Mouse (Mus musculus) intestine, embryonic 14.5 days (tissue): ENCODE data around the gene Cry1. TPM values are rescaled to one million over a fixed set of nuclear protein-coding genes. Genes with fewer than 3 reads are reported as not detected.

ENCODE experiments used
- ATAC-seq: fragments of 200-750 bp; cut with Nextera tagmentation; replicated peaks from 2 replicates; pipeline ENCODE4 v1.8.0; 2017; ENCODE audit warnings: low read depth, moderate number of reproducible peaks, moderate TSS enrichment, moderate library complexity; ENCODE audit not compliant: low FRiP score, low TSS enrichment
- DNase-seq: peaks from one replicate; pipeline ENCODE4 v3.0.0-alpha.2; 2018; ENCODE audit warnings: low spot score
- H3K27ac ChIP-seq: fragments of 300-500 bp; sonication (generic); 2 replicates; pipeline ENCODE4 v1.5.1; 2014; ENCODE audit warnings: low read depth, mild to moderate bottlenecking, control low read depth
- H3K27me3 ChIP-seq: fragments of 300-500 bp; sonication (generic); replicated peaks from 2 replicates; pipeline ENCODE4 v1.6.1; 2014; ENCODE audit warnings: low read length, control low read depth; ENCODE audit not compliant: control insufficient read depth, insufficient read depth
- H3K36me3 ChIP-seq: fragments of 300-500 bp; sonication (generic); 2 replicates; pipeline ENCODE4 v1.6.1; 2014; ENCODE audit warnings: low read length, control low read depth; ENCODE audit not compliant: control insufficient read depth, insufficient read depth
- H3K4me1 ChIP-seq: fragments of 300-500 bp; sonication (generic); replicated peaks from 2 replicates; pipeline ENCODE4 v1.6.1; 2014; ENCODE audit warnings: low read length, control low read depth, mixed read lengths; ENCODE audit not compliant: control insufficient read depth, insufficient read depth
- H3K4me2 ChIP-seq: fragments of 300-500 bp; sonication (generic); 2 replicates; pipeline ENCODE4 v1.6.1; 2014; ENCODE audit warnings: low read length
- H3K4me3 ChIP-seq: fragments of 300-500 bp; sonication (generic); 2 replicates; pipeline ENCODE4 v1.5.1; 2014; ENCODE audit warnings: low read depth, low read length, control low read depth, mixed read lengths
- H3K9ac ChIP-seq: fragments of 300-500 bp; sonication (generic); 2 replicates; pipeline ENCODE4 v1.6.1; 2014; ENCODE audit warnings: mild to moderate bottlenecking, low read length
- H3K9me3 ChIP-seq: fragments of 300-500 bp; sonication (generic); 2 replicates; pipeline ENCODE4 v1.6.1; 2016; ENCODE audit warnings: low read length, control low read depth; ENCODE audit not compliant: control insufficient read depth
- WGBS: fragments of 180-500 bp; shearing (Covaris S2); extraction: QIAGEN DNeasy Blood & Tissue Kit; methylation state at CpG from one replicate; pipeline ENCODE4 v1.1.7; 2014; 5-methylcytosine and 5-hydroxymethylcytosine counted together
- polyA plus RNA-seq: library from polyadenylated mRNA; unstranded; fragments of >200 nt; fragmentation: Nextera tagmentation; extraction: Ambion mirVana; gene quantifications from 2 replicates; pipeline ENCODE4 v1.2.1, GENCODE M21; 2014

Cry1 gene
- 24.7 and 24.8 TPM in 2 replicates for polyA plus RNA-seq

DNA sequence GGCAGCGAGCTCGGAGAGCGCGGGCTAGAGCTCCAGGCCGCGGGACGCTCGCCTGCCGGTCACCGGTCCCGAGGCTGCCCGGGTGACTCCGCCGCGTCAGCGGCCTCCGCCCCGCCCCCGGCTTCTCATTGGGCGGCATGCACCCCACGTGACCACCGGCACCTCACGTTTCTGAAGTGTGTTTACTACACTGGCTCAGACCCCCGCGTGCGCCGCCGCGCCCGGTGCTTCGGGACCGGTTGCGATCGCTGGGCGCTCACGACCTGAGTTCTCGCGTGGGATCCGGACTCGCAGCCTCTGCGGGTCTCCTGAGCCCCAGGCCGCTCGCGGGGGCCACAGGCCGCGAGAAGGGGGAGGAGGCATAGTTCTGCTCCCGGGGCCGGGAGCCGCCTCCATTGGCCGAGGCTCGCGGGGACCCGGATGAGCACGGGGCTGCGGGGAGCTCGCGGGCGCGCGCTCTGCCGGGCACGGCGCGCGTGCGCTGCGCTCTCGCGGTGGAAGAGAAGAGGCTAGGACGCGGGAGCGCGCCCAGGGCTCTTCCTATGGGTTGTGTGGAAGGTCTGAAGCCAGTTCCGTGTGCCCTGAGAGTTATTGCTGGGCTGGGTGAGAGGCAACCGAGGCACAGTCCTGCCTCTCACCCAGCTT, at the start of gene Cry1:
Cry1 (minus strand) TSS at position 101 of the 645 bp plus-strand sequence.
- peak; percentile 99 for DNase-seq

DNA sequence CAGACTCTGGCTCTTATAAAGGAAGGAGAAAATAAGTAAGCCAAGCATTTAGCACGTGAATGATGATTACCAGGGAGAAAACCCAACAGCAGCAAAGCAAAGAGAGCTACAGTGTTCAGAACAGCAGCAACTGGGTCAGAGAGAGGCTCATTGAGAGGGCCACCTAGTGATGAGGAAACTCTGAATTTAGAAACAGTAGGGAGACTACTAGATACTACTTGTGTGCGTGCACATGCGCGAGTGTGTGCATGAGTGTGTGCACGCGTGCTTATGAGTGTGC, 36.8 kb upstream of the Cry1 start:
- Histone ChIP-seq H3K4me3 (no peak overlapping the region), H3K9me3 (no peaks in the 10 kb centered on the region), H3K27ac (no peak overlapping the region), H3K9ac (no peak overlapping the region), H3K36me3 (no peaks in the 10 kb centered on the region), H3K4me1 (no peaks in the 10 kb centered on the region), H3K27me3 (0 out of 2 replicates have a peak, but pooled peaks cover 6% of the 10 kb centered on the region), H3K4me2 (no peak overlapping the region)
- 83% methylated on average over 6 of the region's 6 CpGs for WGBS
- no peak for ATAC-seq
- DNase-seq = no peak

More for the DNA sequence above, at the start of gene Cry1:
- Histone ChIP-seq H3K27me3 (no peaks in the 10 kb centered on the region), H3K36me3 (no peaks in the 10 kb centered on the region), H3K4me2 (peak within 1 kb of the TSS; percentile 98), H3K9ac (peak within 1 kb of the TSS; percentile 80), H3K27ac (peak within 1 kb of the TSS; percentile 90), H3K4me1 (peaks cover 8% of the 10 kb centered on the region), H3K9me3 (no peaks in the 10 kb centered on the region), H3K4me3 (peak within 1 kb of the TSS; percentile 85)
- peak; percentile 96 for ATAC-seq
- under 1% methylated on average over 68 of the region's 75 CpGs for WGBS

DNA sequence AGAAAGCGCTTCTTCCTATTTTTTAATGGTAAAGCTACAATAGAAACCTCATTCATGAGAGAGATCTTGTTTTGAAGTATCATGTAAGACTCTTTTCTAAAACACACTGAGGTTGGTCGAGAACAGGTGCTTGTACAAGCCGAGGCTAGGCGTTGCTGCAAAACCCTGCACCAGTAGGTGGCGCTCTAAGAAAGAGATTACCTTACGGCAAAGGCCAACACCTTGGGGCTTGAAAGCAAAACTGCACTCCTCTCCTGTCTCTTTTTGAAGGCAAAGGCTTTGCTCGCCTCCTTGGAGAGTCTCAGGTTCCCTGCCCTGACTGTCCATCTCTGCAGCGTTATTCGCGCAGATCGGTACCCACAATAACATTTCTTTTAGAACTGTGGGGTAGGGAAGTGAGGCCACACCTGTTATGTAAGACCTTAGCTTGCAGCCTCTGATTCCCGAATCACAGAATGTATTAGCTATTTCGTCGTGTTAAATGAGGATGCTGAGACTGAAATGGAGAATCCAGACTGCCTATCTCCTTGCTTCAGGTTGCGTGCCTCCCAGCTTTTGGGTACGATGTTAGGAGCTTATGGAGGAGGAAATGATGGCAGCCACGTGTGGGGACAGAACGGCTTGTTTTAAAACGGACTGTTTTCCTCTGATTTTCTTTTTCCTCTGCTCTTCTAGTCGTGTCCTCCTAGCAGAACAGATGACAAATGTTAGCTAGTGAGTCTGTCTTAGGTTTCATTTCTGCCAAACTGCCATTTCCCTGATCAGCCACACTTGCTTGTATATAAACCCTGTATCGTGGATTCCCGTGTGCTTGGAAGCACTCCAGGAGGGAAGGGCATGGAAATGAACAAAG, 36.3 kb upstream of the Cry1 start:
- Histone ChIP-seq H3K36me3 (no peaks in the 10 kb centered on the region), H3K9me3 (no peaks in the 10 kb centered on the region), H3K4me3 (no peak overlapping the region), H3K27ac (no peak overlapping the region), H3K27me3 (0 out of 2 replicates have a peak, but pooled peaks cover 6% of the 10 kb centered on the region), H3K4me1 (no peaks in the 10 kb centered on the region), H3K4me2 (0 out of 2 replicates have a peak overlapping the region, but pooled peaks have one; percentile 14), H3K9ac (no peak overlapping the region)
- peak; percentile 97 for DNase-seq
- ATAC-seq = no peak
- WGBS = 28% methylated on average over 22 of the region's 22 CpGs

DNA sequence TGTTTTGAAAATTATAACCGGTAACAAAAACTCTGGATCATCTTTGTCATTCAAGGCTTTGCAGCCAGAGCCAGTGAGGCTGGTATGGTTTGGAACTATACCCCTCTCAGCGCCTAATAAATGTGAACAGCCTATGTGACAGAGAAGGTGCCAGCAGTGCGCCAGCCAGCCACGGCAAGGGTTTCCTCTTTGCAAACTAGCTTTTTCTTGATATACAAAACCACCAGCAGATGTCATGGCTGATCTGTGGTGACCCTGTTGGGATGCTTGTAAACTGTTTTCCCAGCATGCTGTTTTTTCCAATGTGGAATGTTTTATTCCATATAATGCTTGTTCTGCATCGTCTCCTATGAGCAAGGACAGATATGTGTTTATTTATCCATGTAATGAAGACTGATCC, 30.0 kb upstream of the Cry1 start:
- WGBS = 71% methylated on average over 5 of the region's 5 CpGs
- ATAC-seq = no peak

DNA sequence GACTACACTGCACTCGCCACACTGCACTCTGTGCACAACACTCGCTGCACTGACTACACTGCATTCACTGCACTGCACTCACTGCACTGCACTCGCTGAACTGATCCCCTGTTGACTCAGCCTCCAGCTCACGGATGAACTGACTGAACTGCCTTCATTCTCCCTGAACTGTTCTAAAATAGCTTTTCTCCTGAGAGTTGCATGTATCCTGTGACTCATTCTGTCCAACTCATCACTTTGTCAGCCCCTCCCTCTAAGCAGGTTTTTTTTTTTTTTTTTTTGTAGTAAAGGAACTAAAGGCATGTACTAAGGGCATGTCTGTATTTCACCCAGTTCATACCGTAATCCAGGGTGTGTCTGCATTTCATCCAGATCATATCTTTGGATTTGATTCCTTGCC, 26.8 kb upstream of the Cry1 start:
- Histone ChIP-seq H3K4me1 (no peaks in the 10 kb centered on the region), H3K9me3 (no peaks in the 10 kb centered on the region), H3K4me2 (no peak overlapping the region), H3K27ac (no peak overlapping the region), H3K4me3 (no peak overlapping the region), H3K9ac (no peak overlapping the region), H3K27me3 (no peaks in the 10 kb centered on the region), H3K36me3 (no peaks in the 10 kb centered on the region)
- ATAC-seq (no peak), DNase-seq (no peak)
- WGBS = 89% methylated on average over 5 of the region's 5 CpGs

More for the DNA sequence above, 30.0 kb upstream of the Cry1 start:
- no peaks in the 10 kb centered on the region for H3K4me1 ChIP-seq
- no peak overlapping the region for H3K27ac ChIP-seq
- no peaks in the 10 kb centered on the region for H3K9me3 ChIP-seq
- no peaks in the 10 kb centered on the region for H3K27me3 ChIP-seq
- no peak overlapping the region for H3K4me2 ChIP-seq
- no peak for DNase-seq
- no peak overlapping the region for H3K9ac ChIP-seq
- no peak overlapping the region for H3K4me3 ChIP-seq
- no peaks in the 10 kb centered on the region for H3K36me3 ChIP-seq

DNA sequence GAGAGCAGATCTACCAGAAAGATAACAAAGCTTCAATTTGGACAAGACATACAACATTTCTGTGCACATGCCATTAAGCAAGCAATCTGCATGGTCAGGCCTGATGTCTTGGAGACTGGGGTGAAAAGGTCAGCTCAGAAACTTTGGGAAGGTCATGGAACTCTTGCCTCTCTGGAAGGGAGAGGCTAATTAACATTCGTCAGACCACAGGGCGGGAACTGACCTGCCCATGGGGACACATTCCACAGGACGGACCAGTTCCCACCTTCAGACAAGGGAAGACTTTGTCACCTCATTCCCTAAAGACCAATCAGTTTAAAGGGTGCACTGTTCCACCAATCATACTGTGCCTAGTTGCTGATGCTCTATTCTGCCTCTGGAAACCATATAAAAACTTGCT, 25.3 kb upstream of the Cry1 start:
- H3K4me1 ChIP-seq = no peaks in the 10 kb centered on the region
- WGBS = 80% methylated on average over 3 of the region's 3 CpGs
- H3K9me3 ChIP-seq = no peaks in the 10 kb centered on the region
- no peak overlapping the region for H3K4me3 ChIP-seq
- no peaks in the 10 kb centered on the region for H3K36me3 ChIP-seq
- ATAC-seq = no peak
- no peaks in the 10 kb centered on the region for H3K27me3 ChIP-seq
- no peak overlapping the region for H3K9ac ChIP-seq
- no peak overlapping the region for H3K4me2 ChIP-seq
- no peak overlapping the region for H3K27ac ChIP-seq
- DNase-seq = no peak

DNA sequence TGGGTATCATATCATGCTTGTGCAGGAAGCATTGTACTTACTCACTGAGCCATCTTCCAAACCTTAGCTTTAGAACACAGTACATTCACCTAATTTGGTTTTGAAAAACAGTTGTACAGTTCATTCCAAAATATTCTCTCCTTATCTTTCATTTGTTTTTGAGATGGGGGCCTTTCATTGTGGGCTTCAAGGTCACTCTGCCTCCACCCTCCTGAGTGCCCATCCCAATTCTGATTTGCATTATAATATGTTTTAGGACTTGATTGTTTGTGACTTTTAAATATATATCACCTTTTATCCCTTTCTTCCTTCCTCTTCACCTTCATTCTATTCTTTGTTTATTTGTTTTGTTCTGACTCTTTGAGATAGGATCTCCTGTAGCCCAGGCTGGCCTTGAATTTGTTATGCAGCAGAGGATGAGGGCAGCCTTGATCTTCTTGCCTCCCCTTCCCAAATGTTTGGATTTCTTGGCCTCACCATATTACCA, 24.3 kb upstream of the Cry1 start:
- Histone ChIP-seq H3K9me3 (no peaks in the 10 kb centered on the region), H3K4me3 (no peak overlapping the region), H3K4me1 (no peaks in the 10 kb centered on the region), H3K27me3 (no peaks in the 10 kb centered on the region), H3K9ac (no peak overlapping the region), H3K4me2 (no peak overlapping the region), H3K27ac (no peak overlapping the region), H3K36me3 (no peaks in the 10 kb centered on the region)
- no peak for DNase-seq
- no peak for ATAC-seq

DNA sequence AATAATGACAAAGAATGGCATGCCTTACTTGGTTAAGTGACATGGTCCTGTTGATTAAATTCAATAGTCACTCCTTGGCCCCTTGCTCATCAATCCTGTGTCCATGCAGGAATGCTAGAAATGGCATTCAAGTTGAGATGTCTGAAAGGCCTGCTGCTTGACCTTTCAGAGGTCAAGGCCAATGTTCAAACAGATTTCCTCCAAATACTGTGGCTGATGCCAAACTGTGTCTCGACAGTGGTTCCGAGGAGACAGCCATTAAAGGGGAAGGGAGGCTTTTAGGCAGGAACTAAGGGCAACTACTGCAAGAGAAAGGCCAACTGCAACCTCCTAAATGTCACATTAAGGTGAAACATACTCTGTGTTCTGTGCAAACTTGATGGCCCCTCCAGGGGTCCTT, 20.5 kb upstream of the Cry1 start:
- 40% methylated on average over 2 of the region's 2 CpGs for WGBS
- Histone ChIP-seq H3K4me2 (no peak overlapping the region), H3K9me3 (no peaks in the 10 kb centered on the region), H3K4me1 (no peaks in the 10 kb centered on the region), H3K9ac (no peak overlapping the region), H3K36me3 (no peaks in the 10 kb centered on the region), H3K4me3 (no peak overlapping the region), H3K27ac (no peak overlapping the region), H3K27me3 (no peaks in the 10 kb centered on the region)
- ATAC-seq = no peak
- DNase-seq = no peak
